Mouse (Mus musculus) hindbrain, embryonic 14.5 days (tissue): ENCODE data around the gene Fndc11. TPM values are rescaled to one million over a fixed set of nuclear protein-coding genes. Genes with fewer than 3 reads are reported as not detected.

Experiments
- ATAC-seq: fragments of 200-750 bp; cut with Nextera tagmentation; 2 replicates; pipeline ENCODE4 v1.8.0; 2017; ENCODE audit warnings: moderate number of reproducible peaks, mild to moderate bottlenecking, moderate TSS enrichment, moderate library complexity; ENCODE audit not compliant: low FRiP score
- DNase-seq: peaks from one replicate; pipeline ENCODE4 v3.0.0-alpha.2; 2015; ENCODE audit warnings: low spot score
- H3K27ac ChIP-seq: fragments of 300-500 bp; sonication (generic); 2 replicates; pipeline ENCODE4 v1.5.1; 2014; ENCODE audit warnings: mild to moderate bottlenecking, moderate library complexity
- H3K27me3 ChIP-seq: fragments of 300-500 bp; sonication (generic); 2 replicates; pipeline ENCODE4 v1.6.1; 2014; ENCODE audit warnings: mild to moderate bottlenecking, low read length, mixed read lengths; ENCODE audit not compliant: control insufficient read depth, insufficient read depth
- H3K36me3 ChIP-seq: fragments of 300-500 bp; sonication (generic); replicated peaks from 2 replicates; pipeline ENCODE4 v1.6.1; 2014; ENCODE audit not compliant: control insufficient read depth, insufficient read depth
- H3K4me1 ChIP-seq: fragments of 300-500 bp; sonication (generic); replicated peaks from 2 replicates; pipeline ENCODE4 v1.6.1; 2014; ENCODE audit warnings: antibody characterized with exemption, low read length, mixed read lengths; ENCODE audit not compliant: control insufficient read depth, insufficient read depth
- H3K4me2 ChIP-seq: fragments of 300-500 bp; sonication (generic); replicated peaks from 2 replicates; pipeline ENCODE4 v1.6.1; 2014; ENCODE audit warnings: mild to moderate bottlenecking, moderate library complexity
- H3K4me3 ChIP-seq: fragments of 300-500 bp; sonication (generic); replicated peaks from 2 replicates; pipeline ENCODE4 v1.5.1; 2014; ENCODE audit warnings: mild to moderate bottlenecking, low read length
- H3K9ac ChIP-seq: fragments of 300-500 bp; sonication (generic); 2 replicates; pipeline ENCODE4 v1.6.1; 2014
- H3K9me3 ChIP-seq: fragments of 300-500 bp; sonication (generic); 2 replicates; pipeline ENCODE4 v1.6.1; 2016; ENCODE audit warnings: low read length; ENCODE audit not compliant: control insufficient read depth
- WGBS: fragments of 180-500 bp; shearing (Covaris S2); extraction: QIAGEN DNeasy Blood & Tissue Kit; methylation state at CpG from one replicate; pipeline ENCODE4 v1.1.7; 2014; 5-methylcytosine and 5-hydroxymethylcytosine counted together
- polyA plus RNA-seq: library from polyadenylated mRNA; unstranded; fragments of >200 nt; fragmentation: Nextera tagmentation; extraction: Ambion mirVana; gene quantifications from 2 replicates; pipeline ENCODE4 v1.2.1, GENCODE M21; 2014

Gene Fndc11
- polyA plus RNA-seq, 1 experiment from 2014 or later = not detected

- Histone ChIP-seq H3K27ac (no peak overlapping the region), H3K27me3 (peaks cover 37% of the 10 kb centered on the region), H3K36me3 (no peaks in the 10 kb centered on the region), H3K9me3 (no peaks in the 10 kb centered on the region), H3K4me3 (peak overlapping the region; percentile 17), H3K4me1 (peaks cover 11% of the 10 kb centered on the region), H3K9ac (peak overlapping the region; percentile 24; the same call in 1 of the 2 replicates), H3K4me2 (peak overlapping the region; percentile 48)
- 3% methylated on average over 34 of the region's 34 CpGs for WGBS
- ATAC-seq (no peak), DNase-seq (no peak)
Measured at GRCm38 (mm10) chr2:181212389-181213020, 7.3 kb upstream of the Fndc11 start.

GRCm38 (mm10) chr2:181213021-181213445 lies 6.8 kb upstream of the Fndc11 start, which contains the start of gene Srms:
TSS of gene Srms (minus strand) at chr2:181213185.
- H3K4me2 ChIP-seq = peak within 1 kb of the TSS; percentile 48
- no peak within 1 kb of the TSS for H3K27ac ChIP-seq
- peak within 1 kb of the TSS; percentile 24; the same call in 1 of the 2 replicates for H3K9ac ChIP-seq
- no peaks in the 10 kb centered on the region for H3K9me3 ChIP-seq
- H3K36me3 ChIP-seq = no peaks in the 10 kb centered on the region
- H3K27me3 ChIP-seq = peaks cover 37% of the 10 kb centered on the region
- ATAC-seq = no peak
- DNase-seq = no peak
- under 1% methylated on average over 17 of the region's 17 CpGs for WGBS
- peaks cover 11% of the 10 kb centered on the region for H3K4me1 ChIP-seq
- H3K4me3 ChIP-seq = peak within 1 kb of the TSS; percentile 17

GRCm38 (mm10) chr2:181216037-181216436 lies 3.8 kb upstream of the Fndc11 start:
- no peak overlapping the region for H3K4me3 ChIP-seq
- H3K4me2 ChIP-seq = no peak overlapping the region
- no peaks in the 10 kb centered on the region for H3K36me3 ChIP-seq
- 92% methylated on average over 6 of the region's 6 CpGs for WGBS
- no peak for DNase-seq
- no peak overlapping the region for H3K27ac ChIP-seq
- H3K9ac ChIP-seq = no peak overlapping the region
- no peaks in the 10 kb centered on the region for H3K9me3 ChIP-seq
- ATAC-seq = no peak
- peaks cover 25% of the 10 kb centered on the region for H3K4me1 ChIP-seq
- H3K27me3 ChIP-seq = peaks cover 36% of the 10 kb centered on the region

DNA sequence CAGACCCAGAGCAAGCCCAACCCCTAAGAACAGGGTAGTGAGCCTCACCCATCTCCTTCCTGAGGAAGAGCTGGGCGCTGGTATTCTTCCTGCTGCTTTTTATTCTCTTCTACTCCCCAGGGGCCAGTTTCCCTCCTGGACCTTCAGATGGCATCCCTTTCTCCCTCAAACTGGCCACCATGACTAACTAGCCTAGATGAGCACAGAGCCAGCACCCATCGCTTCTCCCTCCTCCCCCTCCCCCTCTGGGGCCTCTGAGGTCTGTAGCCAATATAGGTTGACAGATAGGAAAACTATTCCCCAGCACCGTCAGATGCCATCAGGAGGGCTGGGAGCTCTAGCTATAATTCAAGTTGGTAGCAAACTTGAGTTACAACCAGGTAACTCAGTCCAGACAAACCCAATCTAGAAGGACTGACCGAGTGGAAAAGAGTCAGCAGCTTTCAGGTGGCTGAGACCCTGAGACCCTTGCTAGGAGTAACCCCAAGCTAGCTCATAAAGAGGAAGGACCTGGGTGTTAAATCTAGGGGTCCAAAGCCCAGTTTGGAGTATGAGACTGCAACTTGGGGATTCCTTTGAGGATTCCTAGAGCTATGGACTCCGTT lies 830 bp upstream of the Fndc11 start:
- peaks cover 6% of the 10 kb centered on the region for H3K27me3 ChIP-seq
- no peaks in the 10 kb centered on the region for H3K36me3 ChIP-seq
- ATAC-seq (no peak), DNase-seq (no peak)
- H3K9me3 ChIP-seq = no peaks in the 10 kb centered on the region
- H3K4me3 ChIP-seq = no peak overlapping the region
- H3K4me1 ChIP-seq = peaks cover 14% of the 10 kb centered on the region; the same call in 1 of the 2 replicates
- WGBS = 77% methylated on average over 5 of the region's 5 CpGs
- H3K9ac ChIP-seq = no peak overlapping the region
- H3K27ac ChIP-seq = peak overlapping the region; percentile 26; the same call in 1 of the 2 replicates
- H3K4me2 ChIP-seq = no peak overlapping the region

- Histone ChIP-seq H3K4me2 (peak overlapping the region; percentile 56), H3K4me3 (no peak overlapping the region), H3K4me1 (peaks cover 14% of the 10 kb centered on the region; the same call in 1 of the 2 replicates), H3K9ac (no peak overlapping the region), H3K27ac (no peak overlapping the region), H3K27me3 (no peaks in the 10 kb centered on the region), H3K9me3 (no peaks in the 10 kb centered on the region), H3K36me3 (no peaks in the 10 kb centered on the region)
- no peak for DNase-seq
- ATAC-seq = no peak
- 48% methylated on average over 2 of the region's 2 CpGs for WGBS
Measured at GRCm38 (mm10) chr2:181220361-181220760, 548 bp downstream of the Fndc11 start.

- Histone ChIP-seq H3K9ac (no peak overlapping the region), H3K4me2 (no peak overlapping the region), H3K27ac (no peak overlapping the region), H3K36me3 (no peaks in the 10 kb centered on the region), H3K4me1 (peaks cover 7% of the 10 kb centered on the region; the same call in 1 of the 2 replicates), H3K9me3 (no peaks in the 10 kb centered on the region), H3K27me3 (no peaks in the 10 kb centered on the region), H3K4me3 (no peak overlapping the region)
- no peak for ATAC-seq
- WGBS = 97% methylated on average over 2 of the region's 2 CpGs
- DNase-seq = no peak
Measured at GRCm38 (mm10) chr2:181224994-181225393, 5.2 kb downstream of the Fndc11 start.

- WGBS = 88% methylated on average over 3 of the region's 3 CpGs
- Histone ChIP-seq H3K27ac (no peak overlapping the region), H3K4me3 (no peak overlapping the region), H3K9me3 (no peaks in the 10 kb centered on the region), H3K9ac (no peak overlapping the region), H3K4me1 (no peaks in the 10 kb centered on the region), H3K36me3 (no peaks in the 10 kb centered on the region), H3K27me3 (no peaks in the 10 kb centered on the region), H3K4me2 (no peak overlapping the region)
- no peak for ATAC-seq
- DNase-seq = no peak
Measured at GRCm38 (mm10) chr2:181227122-181227521, 7.3 kb downstream of the Fndc11 start.

GRCm38 (mm10) chr2:181228335-181228734 lies 8.5 kb downstream of the Fndc11 start:
- H3K27ac ChIP-seq = no peak overlapping the region
- WGBS = 83% methylated on average over 1 of the region's 1 CpGs
- H3K27me3 ChIP-seq = no peaks in the 10 kb centered on the region
- no peak overlapping the region for H3K4me2 ChIP-seq
- H3K36me3 ChIP-seq = no peaks in the 10 kb centered on the region
- DNase-seq = no peak
- no peaks in the 10 kb centered on the region for H3K9me3 ChIP-seq
- H3K4me3 ChIP-seq = no peak overlapping the region
- no peak overlapping the region for H3K9ac ChIP-seq
- H3K4me1 ChIP-seq = no peaks in the 10 kb centered on the region
- no peak for ATAC-seq

DNA sequence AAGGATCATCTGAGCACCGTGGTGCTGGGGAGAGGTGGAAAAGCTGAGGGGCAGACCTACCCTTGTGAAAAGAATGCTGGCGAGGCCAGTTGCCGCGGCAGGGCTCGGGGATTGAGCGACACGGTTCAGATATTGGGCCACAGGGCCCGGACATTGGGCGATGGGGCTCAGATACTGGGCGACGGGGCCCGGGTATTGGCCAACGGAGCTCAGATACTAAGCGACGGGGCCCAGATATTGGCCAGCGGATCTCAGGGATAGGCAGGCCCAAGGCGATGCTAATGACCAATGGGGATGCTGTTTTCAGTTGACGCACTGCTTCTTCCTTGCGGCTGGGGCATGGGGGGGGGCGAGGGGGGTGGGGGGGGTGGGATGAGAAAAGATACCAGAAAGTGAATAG lies 11.4 kb downstream of the Fndc11 start:
- H3K4me2 ChIP-seq = no peak overlapping the region
- ATAC-seq = peak; percentile 31; the same call in 1 of the 2 replicates

More for the DNA sequence above, 11.4 kb downstream of the Fndc11 start:
- no peaks in the 10 kb centered on the region for H3K27me3 ChIP-seq
- H3K4me3 ChIP-seq = no peak overlapping the region
- H3K4me1 ChIP-seq = no peaks in the 10 kb centered on the region
- no peaks in the 10 kb centered on the region for H3K9me3 ChIP-seq
- no peak overlapping the region for H3K27ac ChIP-seq
- no peak overlapping the region for H3K9ac ChIP-seq
- 80% methylated on average over 19 of the region's 20 CpGs for WGBS
- H3K36me3 ChIP-seq = no peaks in the 10 kb centered on the region
- no peak for DNase-seq
